Mouse (Mus musculus) olfactory bulb, adult 2 months (tissue): ENCODE measurements around the gene B4galt5.

Experiments
- CTCF ChIP-seq: fragments of 200-500 bp; IDR thresholded peaks from 2 replicates; pipeline ENCODE4 v1.5.1; 2012; ENCODE audit warnings: low read depth, mild to moderate bottlenecking, low read length, moderate library complexity; ENCODE audit not compliant: insufficient read depth
- POLR2A ChIP-seq: fragments of 200-500 bp; IDR thresholded peaks from 2 replicates; pipeline ENCODE4 v1.6.1; 2012; ENCODE audit warnings: mild to moderate bottlenecking, low read depth, low read length, moderate library complexity; ENCODE audit not compliant: insufficient read depth

DNA sequence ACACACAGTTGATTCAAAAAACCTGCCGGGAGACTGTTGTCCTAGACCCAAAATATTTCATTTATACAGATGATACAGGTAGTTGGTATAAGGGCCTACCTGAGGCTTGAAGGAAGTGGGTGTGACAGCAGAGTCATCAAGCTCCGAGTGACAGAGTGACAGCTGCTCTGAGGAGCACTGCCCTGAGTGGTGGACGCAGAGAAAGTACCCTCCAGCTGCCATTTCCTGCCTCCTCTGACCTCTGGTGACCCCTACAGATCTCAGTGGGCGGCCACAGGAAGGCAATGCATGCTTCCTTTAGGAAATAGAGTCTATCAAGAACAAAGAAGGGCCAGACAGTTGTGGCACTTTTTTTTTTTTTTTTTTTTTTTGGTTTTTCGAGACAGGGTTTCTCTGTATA, 83.2 kb downstream of the B4galt5 start:
- no peak for TF ChIP-seq CTCF
- TF ChIP-seq POLR2A: no peak
